Mouse (Mus musculus) monocyte, adult 2 months (primary cell): ENCODE measurements around the gene Dnttip1.
A peak's percentile ranks its signal among the peaks of the same experiment; 100 is the strongest.

Experiments
- DNase-seq, 2 experiments: peaks; one replicate each; pipeline ENCODE4 v3.0.0; 2022; ENCODE audit warnings: low spot score in 2 of 2, low read depth in 1 of 2

Dnttip1 gene

DNA sequence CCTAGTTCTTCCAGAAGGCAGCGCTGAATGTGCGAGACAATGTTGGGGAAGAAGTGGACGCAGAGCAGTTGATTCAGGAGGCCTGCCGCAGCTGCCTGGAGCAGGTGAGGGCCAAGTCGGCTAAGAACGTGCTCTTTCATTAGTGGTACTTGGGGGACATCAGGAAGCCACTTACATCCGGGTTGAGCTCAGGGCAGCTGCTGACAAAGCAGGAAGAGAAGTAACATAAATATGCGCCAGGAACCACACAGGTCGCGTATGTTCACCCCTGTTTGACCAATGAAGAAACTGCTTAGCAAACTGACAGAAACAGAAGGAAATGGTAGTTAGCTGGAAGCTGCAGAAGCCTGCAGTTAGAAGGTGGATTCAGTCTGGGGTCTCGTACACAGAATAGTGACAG is 8.3 kb downstream of the Dnttip1 start:
- no peak for DNase-seq

GRCm38 (mm10) chr2:164754800-164755199 is 9.0 kb downstream of the Dnttip1 start:
- DNase-seq: no peak

DNA sequence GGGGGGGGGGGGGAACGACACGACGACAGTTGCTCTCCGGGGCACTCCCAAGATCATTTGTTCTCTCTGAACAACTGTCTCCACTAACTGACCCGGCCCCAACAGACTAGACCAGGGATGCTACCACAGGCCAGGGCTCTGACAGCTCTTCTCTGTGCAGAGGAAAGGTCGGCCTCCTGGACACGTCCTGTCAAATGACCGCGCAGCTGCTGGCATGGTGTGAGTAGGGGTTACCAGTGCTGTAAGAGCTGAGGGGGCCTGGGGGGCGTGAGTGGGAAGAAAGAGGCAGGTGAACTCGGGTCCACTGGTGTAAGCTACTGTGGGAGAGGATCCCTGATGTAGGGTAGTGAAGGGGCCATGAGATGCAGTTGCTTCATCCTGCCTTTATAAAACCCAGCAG is 12.1 kb downstream of the Dnttip1 start:
- no peak for DNase-seq

DNA sequence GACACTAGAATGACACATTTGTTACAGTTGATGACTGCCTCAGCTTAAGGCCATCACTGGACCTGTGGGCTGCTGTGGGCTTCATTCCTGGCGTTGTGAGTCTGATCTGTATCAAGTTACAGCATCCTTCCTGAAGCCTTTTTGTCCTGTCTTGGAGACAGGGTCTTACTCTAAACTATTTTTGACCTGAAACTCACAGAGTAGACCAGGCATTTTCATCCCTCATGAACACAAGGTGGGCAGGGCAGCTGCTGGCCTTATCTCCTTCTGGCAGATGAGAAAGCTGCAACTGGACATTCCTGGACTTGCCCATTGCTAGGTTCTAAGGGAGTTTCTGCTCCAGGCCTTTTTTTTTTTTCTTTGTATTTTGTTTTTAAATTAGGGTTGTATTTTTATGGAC is 12.9 kb downstream of the Dnttip1 start:
- no peak for DNase-seq

GRCm38 (mm10) chr2:164760059-164760833 is 14.5 kb downstream of the Dnttip1 start:
- no peak for DNase-seq

DNA sequence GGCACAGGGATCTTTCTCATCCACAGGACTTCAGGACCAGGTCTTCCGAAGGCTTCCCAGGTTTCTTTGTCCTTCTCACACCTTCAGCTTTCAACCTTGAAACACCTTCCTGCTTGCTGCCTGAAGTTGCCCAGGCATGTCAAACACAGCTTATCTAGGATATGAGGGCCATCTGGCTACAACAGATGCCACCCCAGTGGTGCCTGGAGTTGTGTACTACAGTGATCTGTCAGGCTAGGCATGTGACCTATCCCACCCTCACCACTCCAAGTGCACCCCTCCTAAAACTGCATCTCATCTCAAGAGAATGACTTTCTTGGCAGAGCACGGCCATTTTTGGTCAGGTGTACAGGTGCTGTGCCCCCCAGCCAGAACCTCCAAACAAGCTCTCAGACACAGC is 15.7 kb downstream of the Dnttip1 start:
- no peak for DNase-seq

- no peak for DNase-seq
Measured at GRCm38 (mm10) chr2:164761971-164762370, 16.2 kb downstream of the Dnttip1 start.

- DNase-seq: no peak
Measured at GRCm38 (mm10) chr2:164762593-164762992, 16.8 kb downstream of the Dnttip1 start.

GRCm38 (mm10) chr2:164765841-164766240 is 20.1 kb downstream of the Dnttip1 start:
- DNase-seq: no peak

DNA sequence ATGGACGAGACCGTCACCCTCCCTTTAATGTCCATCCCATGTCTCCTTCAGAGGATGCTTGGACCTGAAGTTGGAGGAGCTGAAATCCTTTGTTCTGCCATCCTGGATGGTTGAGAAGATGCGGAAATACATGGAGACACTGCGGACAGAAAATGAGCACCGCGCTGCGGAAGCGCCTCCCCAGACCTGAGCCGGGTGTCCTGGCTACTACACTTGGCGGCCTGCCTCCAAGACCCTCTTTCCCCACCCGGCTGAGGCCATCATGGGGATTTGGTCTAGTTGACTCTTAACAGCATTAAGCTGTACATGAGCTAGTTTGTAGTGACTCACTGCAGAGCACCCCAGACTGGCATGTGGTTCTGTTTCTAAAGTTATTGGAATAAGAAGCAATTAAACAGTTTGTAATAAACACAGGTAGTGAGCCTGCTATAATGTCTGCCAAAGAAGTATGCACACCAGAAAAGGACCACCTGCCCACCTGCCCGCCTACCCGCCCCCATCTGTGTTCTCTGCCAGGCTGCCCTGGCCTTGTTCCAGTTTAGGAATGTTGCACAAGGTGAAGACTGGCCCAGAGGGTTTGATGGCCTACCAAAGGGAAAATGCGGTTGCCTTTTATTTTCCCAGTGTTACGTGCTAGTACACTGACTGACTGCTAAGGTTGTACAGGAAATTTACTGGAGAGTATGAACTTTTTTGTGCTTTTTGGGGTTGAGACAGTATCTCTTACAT is 22.2 kb downstream of the Dnttip1 start:
- no peak for DNase-seq

DNA sequence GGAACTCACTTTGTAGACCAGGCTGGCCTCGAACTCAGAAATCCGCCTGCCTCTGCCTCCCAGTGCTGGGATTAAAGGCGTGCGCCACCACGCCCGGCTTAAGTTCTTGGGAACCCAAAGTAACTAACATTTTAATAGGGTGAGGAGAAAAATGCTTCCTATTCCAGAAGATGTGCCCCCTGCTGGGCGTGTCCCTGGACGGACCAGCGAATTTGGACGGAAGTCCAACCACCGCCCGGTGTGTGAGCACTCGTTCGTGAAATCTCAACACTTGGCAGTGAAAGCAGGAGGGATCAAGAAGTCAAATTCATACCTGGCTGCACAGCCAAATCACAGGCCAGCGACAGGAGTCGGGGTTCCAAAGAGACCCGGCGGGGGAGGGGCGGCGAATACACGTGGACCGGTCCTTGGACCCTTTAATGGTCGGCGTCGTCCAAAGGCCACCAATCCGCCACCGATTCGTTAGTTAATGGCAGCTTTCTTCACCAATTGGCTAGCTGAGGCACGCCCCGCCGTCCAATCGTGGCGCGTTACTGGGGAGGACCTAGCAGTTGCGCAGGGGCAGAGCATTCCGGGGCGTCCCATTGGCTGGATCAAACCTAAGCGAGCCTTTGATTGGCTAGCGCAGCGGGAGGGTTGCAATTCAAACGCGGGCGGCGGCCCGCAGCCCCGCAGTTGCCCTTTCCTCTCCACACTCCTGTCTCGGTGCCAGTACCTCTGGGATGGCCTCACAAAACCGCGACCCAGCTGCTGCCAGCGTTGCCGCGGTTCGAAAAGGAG is 23.7 kb downstream of the Dnttip1 start, which contains the start of gene Ube2c:
Ube2c (plus strand) TSS at position 641 of the 780 bp plus-strand sequence.
- peak; percentile 94 for DNase-seq

- DNase-seq: no peak
Measured at GRCm38 (mm10) chr2:164770279-164770678, 24.5 kb downstream of the Dnttip1 start.

GRCm38 (mm10) chr2:164771123-164771522 is 25.3 kb downstream of the Dnttip1 start:
- no peak for DNase-seq

DNA sequence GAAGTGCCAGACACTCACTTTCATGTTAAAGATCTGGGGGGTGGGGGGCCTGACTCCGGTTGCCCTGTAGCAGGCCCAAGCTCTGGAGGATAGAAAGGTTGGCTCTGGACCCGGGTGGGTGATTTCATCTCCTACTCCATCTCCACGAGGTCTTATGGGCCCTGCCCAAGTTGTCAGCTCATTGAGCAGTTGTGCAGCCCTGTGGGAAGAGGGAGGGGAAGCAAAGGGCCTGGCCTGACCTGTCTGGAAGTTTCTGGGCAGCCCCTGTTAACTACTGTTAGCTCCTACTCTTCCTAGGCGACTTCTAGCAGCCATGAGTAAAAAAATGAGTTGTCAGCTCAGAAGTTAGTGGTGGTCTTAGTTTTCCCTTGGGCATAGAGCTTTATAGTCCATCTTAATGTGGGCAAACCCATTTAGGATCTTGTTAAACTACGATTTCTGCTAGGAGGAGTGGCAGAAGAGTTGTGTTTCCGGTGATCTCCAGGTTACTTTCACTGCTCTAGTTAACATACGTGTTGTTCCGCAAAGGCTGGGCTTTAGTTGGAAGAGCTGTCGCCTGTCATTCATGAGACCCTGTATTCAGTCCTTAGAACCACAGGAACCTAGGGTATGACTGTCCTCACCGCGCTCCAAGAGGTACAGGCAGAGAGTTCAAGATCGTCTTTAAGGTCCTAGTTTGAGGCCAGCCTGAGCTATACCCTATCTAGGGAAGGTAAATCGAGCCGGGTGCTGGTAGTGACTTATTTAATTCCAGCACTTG is 27.6 kb downstream of the Dnttip1 start:
- no peak for DNase-seq

GRCm38 (mm10) chr2:164773989-164774364 is 28.2 kb downstream of the Dnttip1 start:
- no peak for DNase-seq

GRCm38 (mm10) chr2:164776130-164776529 is 30.3 kb downstream of the Dnttip1 start:
- DNase-seq: no peak

- DNase-seq: no peak
Measured at GRCm38 (mm10) chr2:164776801-164777200, 31.0 kb downstream of the Dnttip1 start.

- no peak for DNase-seq
Measured at GRCm38 (mm10) chr2:164777246-164778014, 31.6 kb downstream of the Dnttip1 start.

- DNase-seq: no peak
Measured at GRCm38 (mm10) chr2:164778015-164778287, 32.2 kb downstream of the Dnttip1 start.

- no peak for DNase-seq
Measured at GRCm38 (mm10) chr2:164778809-164779208, 33.0 kb downstream of the Dnttip1 start.
